Mouse (Mus musculus) midbrain, embryonic 15.5 days (tissue): ENCODE measurements around the gene Rnaseh2c. TPM values are rescaled to one million over a fixed set of nuclear protein-coding genes. Genes with fewer than 3 reads are reported as not detected.

ENCODE experiments used
- ATAC-seq: fragments of 200-750 bp; cut with Nextera tagmentation; replicated peaks from 2 replicates; pipeline ENCODE4 v1.8.0; 2017; ENCODE audit warnings: moderate TSS enrichment
- H3K27ac ChIP-seq: fragments of 300-500 bp; sonication (generic); 2 replicates; pipeline ENCODE4 v1.5.1; 2015; ENCODE audit warnings: mild to moderate bottlenecking, inconsistent platforms
- H3K27me3 ChIP-seq: fragments of 300-500 bp; sonication (generic); replicated peaks from 2 replicates; pipeline ENCODE4 v1.6.1; 2015; ENCODE audit warnings: inconsistent platforms
- H3K36me3 ChIP-seq: fragments of 300-500 bp; sonication (generic); replicated peaks from 2 replicates; pipeline ENCODE4 v1.6.1; 2015; ENCODE audit warnings: inconsistent platforms
- H3K4me1 ChIP-seq: fragments of 300-500 bp; sonication (generic); 2 replicates; pipeline ENCODE4 v1.6.1; 2015; ENCODE audit warnings: inconsistent platforms
- H3K4me2 ChIP-seq: fragments of 300-500 bp; sonication (generic); 2 replicates; pipeline ENCODE4 v1.6.1; 2015; ENCODE audit warnings: inconsistent platforms, mild to moderate bottlenecking, moderate library complexity
- H3K4me3 ChIP-seq: fragments of 300-500 bp; sonication (generic); 2 replicates; pipeline ENCODE4 v1.5.1; 2015; ENCODE audit warnings: mild to moderate bottlenecking, inconsistent platforms
- H3K9ac ChIP-seq: fragments of 300-500 bp; sonication (generic); 2 replicates; pipeline ENCODE4 v1.6.1; 2015; ENCODE audit warnings: mild to moderate bottlenecking, inconsistent platforms
- H3K9me3 ChIP-seq: fragments of 300-500 bp; sonication (generic); 2 replicates; pipeline ENCODE4 v1.6.1; 2016; ENCODE audit warnings: inconsistent platforms
- WGBS: fragments of 180-500 bp; shearing (Covaris S2); methylation state at CpG from one replicate; pipeline ENCODE4 v1.1.7; 2015; ENCODE audit warnings: mixed read lengths; 5-methylcytosine and 5-hydroxymethylcytosine counted together
- polyA plus RNA-seq: library from polyadenylated mRNA; unstranded; fragments of >200 nt; fragmentation: Nextera tagmentation; extraction: Ambion mirVana; gene quantifications from 2 replicates; pipeline ENCODE4 v1.2.1, GENCODE M21; 2015

Gene Rnaseh2c
- polyA plus RNA-seq, 1 experiment from 2014 or later = 57.7 TPM

- no peak overlapping the region for H3K27ac ChIP-seq
- ATAC-seq = no peak
Measured at GRCm38 (mm10) chr19:5589159-5589558, 12.5 kb upstream of the Rnaseh2c start.

GRCm38 (mm10) chr19:5591888-5592287, 9.8 kb upstream of the Rnaseh2c start:
- no peak overlapping the region for H3K4me2 ChIP-seq
- no peaks in the 10 kb centered on the region for H3K9me3 ChIP-seq
- 87% methylated on average over 6 of the region's 6 CpGs for WGBS
- ATAC-seq = no peak
- no peaks in the 10 kb centered on the region for H3K27me3 ChIP-seq
- no peaks in the 10 kb centered on the region for H3K36me3 ChIP-seq
- no peak overlapping the region for H3K27ac ChIP-seq
- no peak overlapping the region for H3K9ac ChIP-seq
- no peaks in the 10 kb centered on the region for H3K4me1 ChIP-seq
- no peak overlapping the region for H3K4me3 ChIP-seq

More at GRCm38 (mm10) chr19:5589159-5589558, 12.5 kb upstream of the Rnaseh2c start:
- no peaks in the 10 kb centered on the region for H3K27me3 ChIP-seq
- H3K4me3 ChIP-seq = no peak overlapping the region
- no peaks in the 10 kb centered on the region for H3K9me3 ChIP-seq
- 74% methylated on average over 9 of the region's 9 CpGs for WGBS
- H3K9ac ChIP-seq = no peak overlapping the region
- no peaks in the 10 kb centered on the region for H3K4me1 ChIP-seq
- H3K4me2 ChIP-seq = no peak overlapping the region
- no peaks in the 10 kb centered on the region for H3K36me3 ChIP-seq

GRCm38 (mm10) chr19:5599224-5599623, 2.4 kb upstream of the Rnaseh2c start:
- Histone ChIP-seq H3K9me3 (no peaks in the 10 kb centered on the region), H3K4me1 (peaks cover 21% of the 10 kb centered on the region), H3K4me2 (no peak overlapping the region), H3K36me3 (peaks cover 9% of the 10 kb centered on the region), H3K4me3 (no peak overlapping the region), H3K9ac (no peak overlapping the region), H3K27ac (no peak overlapping the region), H3K27me3 (no peaks in the 10 kb centered on the region)
- ATAC-seq = no peak
- WGBS = 77% methylated on average over 4 of the region's 4 CpGs

- Histone ChIP-seq H3K36me3 (peaks cover 43% of the 10 kb centered on the region), H3K4me1 (peaks cover 29% of the 10 kb centered on the region), H3K4me3 (no peak overlapping the region), H3K27me3 (no peaks in the 10 kb centered on the region), H3K27ac (no peak overlapping the region), H3K9ac (no peak overlapping the region), H3K9me3 (no peaks in the 10 kb centered on the region), H3K4me2 (no peak overlapping the region)
- WGBS = 89% methylated on average over 7 of the region's 7 CpGs
- no peak for ATAC-seq
Measured at GRCm38 (mm10) chr19:5603664-5604063, 2.0 kb downstream of the Rnaseh2c start.

GRCm38 (mm10) chr19:5605126-5605525, 3.5 kb downstream of the Rnaseh2c start:
- H3K4me3 ChIP-seq = no peak overlapping the region
- whole genome bisulfite sequencing = 89% methylated on average over 7 of the region's 7 CpGs
- H3K9ac ChIP-seq = no peak overlapping the region
- peaks cover 43% of the 10 kb centered on the region for H3K36me3 ChIP-seq
- no peak overlapping the region for H3K4me2 ChIP-seq
- ATAC-seq = no peak
- no peak overlapping the region for H3K27ac ChIP-seq
- no peaks in the 10 kb centered on the region for H3K9me3 ChIP-seq
- H3K4me1 ChIP-seq = peaks cover 35% of the 10 kb centered on the region
- no peaks in the 10 kb centered on the region for H3K27me3 ChIP-seq

GRCm38 (mm10) chr19:5606196-5606595, 4.5 kb downstream of the Rnaseh2c start:
- H3K27me3 ChIP-seq = no peaks in the 10 kb centered on the region
- peaks cover 43% of the 10 kb centered on the region for H3K36me3 ChIP-seq
- WGBS = 84% methylated on average over 8 of the region's 8 CpGs
- H3K4me3 ChIP-seq = no peak overlapping the region
- H3K9ac ChIP-seq = no peak overlapping the region
- no peaks in the 10 kb centered on the region for H3K9me3 ChIP-seq
- H3K27ac ChIP-seq = no peak overlapping the region
- no peak for ATAC-seq
- peaks cover 43% of the 10 kb centered on the region for H3K4me1 ChIP-seq
- H3K4me2 ChIP-seq = no peak overlapping the region

- Histone ChIP-seq H3K4me1 (peaks cover 34% of the 10 kb centered on the region), H3K36me3 (peaks cover 43% of the 10 kb centered on the region), H3K4me3 (0 out of 2 replicates have a peak overlapping the region, but pooled peaks have one; percentile 78), H3K27me3 (no peaks in the 10 kb centered on the region), H3K9ac (no peak overlapping the region), H3K9me3 (no peaks in the 10 kb centered on the region), H3K27ac (no peak overlapping the region), H3K4me2 (peak overlapping the region; percentile 3; the same call in 1 of the 2 replicates)
- no peak for ATAC-seq
- WGBS = 96% methylated on average over 26 of the region's 26 CpGs
Measured at GRCm38 (mm10) chr19:5607705-5608410, 6.2 kb downstream of the Rnaseh2c start.

GRCm38 (mm10) chr19:5608707-5609106, 7.0 kb downstream of the Rnaseh2c start:
- 98% methylated on average over 13 of the region's 13 CpGs for WGBS
- Histone ChIP-seq H3K4me1 (peaks cover 25% of the 10 kb centered on the region), H3K4me2 (peak overlapping the region; percentile 59), H3K9ac (peak overlapping the region; percentile 92; the same call in 1 of the 2 replicates), H3K27me3 (no peaks in the 10 kb centered on the region; the same call in 1 of the 2 replicates), H3K9me3 (no peaks in the 10 kb centered on the region), H3K36me3 (peaks cover 40% of the 10 kb centered on the region), H3K27ac (peak overlapping the region; percentile 100), H3K4me3 (peak overlapping the region; percentile 78)
- ATAC-seq = no peak

- ATAC-seq = no peak
- H3K9me3 ChIP-seq = no peaks in the 10 kb centered on the region
- H3K4me1 ChIP-seq = peaks cover 22% of the 10 kb centered on the region
- H3K4me3 ChIP-seq = peak overlapping the region; percentile 78
- H3K27me3 ChIP-seq = no peaks in the 10 kb centered on the region; the same call in 1 of the 2 replicates
- peak overlapping the region; percentile 92 for H3K9ac ChIP-seq
- peaks cover 35% of the 10 kb centered on the region for H3K36me3 ChIP-seq
- H3K27ac ChIP-seq = peak overlapping the region; percentile 100
- WGBS = 62% methylated on average over 10 of the region's 10 CpGs
- peak overlapping the region; percentile 59 for H3K4me2 ChIP-seq
Measured at GRCm38 (mm10) chr19:5609171-5609546, 7.5 kb downstream of the Rnaseh2c start.

- peak within 1 kb of the TSS; percentile 92 for H3K9ac ChIP-seq
- peak within 1 kb of the TSS; percentile 59 for H3K4me2 ChIP-seq
- peak within 1 kb of the TSS; percentile 78 for H3K4me3 ChIP-seq
- H3K27me3 ChIP-seq = no peaks in the 10 kb centered on the region; the same call in 1 of the 2 replicates
- no peaks in the 10 kb centered on the region for H3K9me3 ChIP-seq
- peak; percentile 93 for ATAC-seq
- H3K27ac ChIP-seq = peak within 1 kb of the TSS; percentile 100
- H3K4me1 ChIP-seq = peaks cover 22% of the 10 kb centered on the region
- under 1% methylated on average over 55 of the region's 55 CpGs for WGBS
- H3K36me3 ChIP-seq = peaks cover 29% of the 10 kb centered on the region
Measured at GRCm38 (mm10) chr19:5609547-5610404, 8.1 kb downstream of the Rnaseh2c start, which contains the start of gene Kat5. Gene Kat5, minus strand, starts transcription at chr19:5610237.

- WGBS = 94% methylated on average over 1 of the region's 1 CpGs
- H3K27ac ChIP-seq = no peak overlapping the region
- no peak for ATAC-seq
- no peaks in the 10 kb centered on the region; the same call in none of the 2 replicates for H3K27me3 ChIP-seq
- H3K4me2 ChIP-seq = no peak overlapping the region
- H3K9ac ChIP-seq = no peak overlapping the region
- no peaks in the 10 kb centered on the region for H3K9me3 ChIP-seq
- no peak overlapping the region for H3K4me3 ChIP-seq
- peaks cover 9% of the 10 kb centered on the region; the same call in 1 of the 2 replicates for H3K36me3 ChIP-seq
- peaks cover 22% of the 10 kb centered on the region for H3K4me1 ChIP-seq
Measured at GRCm38 (mm10) chr19:5611973-5612372, 10.3 kb downstream of the Rnaseh2c start.

GRCm38 (mm10) chr19:5612762-5613411, 11.2 kb downstream of the Rnaseh2c start:
- Histone ChIP-seq H3K27me3 (no peaks in the 10 kb centered on the region; the same call in none of the 2 replicates), H3K9me3 (no peaks in the 10 kb centered on the region), H3K4me2 (no peak overlapping the region), H3K27ac (no peak overlapping the region), H3K36me3 (no peaks in the 10 kb centered on the region), H3K9ac (no peak overlapping the region), H3K4me3 (no peak overlapping the region), H3K4me1 (peaks cover 22% of the 10 kb centered on the region)
- no peak for ATAC-seq
- WGBS = 77% methylated on average over 3 of the region's 3 CpGs
